Mouse (Mus musculus) intestine, embryonic 15.5 days (tissue): ENCODE measurements around the gene Flnc. TPM values are rescaled to one million over a fixed set of nuclear protein-coding genes. Genes with fewer than 3 reads are reported as not detected.
A peak's percentile ranks its signal among the peaks of the same experiment; 100 is the strongest.

Experiments
- ATAC-seq: fragments of 200-750 bp; cut with Nextera tagmentation; 2 replicates; pipeline ENCODE4 v1.8.0; 2017; ENCODE audit warnings: moderate TSS enrichment, moderate library complexity
- H3K27ac ChIP-seq: fragments of 300-500 bp; sonication (generic); 2 replicates; pipeline ENCODE4 v1.5.1; 2015; ENCODE audit warnings: mild to moderate bottlenecking, inconsistent platforms
- H3K27me3 ChIP-seq: fragments of 300-500 bp; sonication (generic); replicated peaks from 2 replicates; pipeline ENCODE4 v1.6.1; 2015; ENCODE audit warnings: inconsistent platforms
- H3K36me3 ChIP-seq: fragments of 300-500 bp; sonication (generic); 2 replicates; pipeline ENCODE4 v1.6.1; 2015; ENCODE audit warnings: inconsistent platforms
- H3K4me1 ChIP-seq: fragments of 300-500 bp; sonication (generic); replicated peaks from 2 replicates; pipeline ENCODE4 v1.6.1; 2015; ENCODE audit warnings: inconsistent platforms
- H3K4me2 ChIP-seq: fragments of 300-500 bp; sonication (generic); replicated peaks from 2 replicates; pipeline ENCODE4 v1.6.1; 2015; ENCODE audit warnings: mild to moderate bottlenecking, inconsistent platforms
- H3K4me3 ChIP-seq: fragments of 300-500 bp; sonication (generic); replicated peaks from 2 replicates; pipeline ENCODE4 v1.5.1; 2015; ENCODE audit warnings: inconsistent platforms
- H3K9ac ChIP-seq: fragments of 300-500 bp; sonication (generic); 2 replicates; pipeline ENCODE4 v1.6.1; 2015; ENCODE audit warnings: inconsistent platforms
- H3K9me3 ChIP-seq: fragments of 300-500 bp; sonication (generic); 2 replicates; pipeline ENCODE4 v1.6.1; 2016; ENCODE audit warnings: inconsistent platforms
- WGBS: fragments of 180-500 bp; shearing (Covaris S2); methylation state at CpG from one replicate; pipeline ENCODE4 v1.1.7; 2015; 5-methylcytosine and 5-hydroxymethylcytosine counted together
- polyA plus RNA-seq: library from polyadenylated mRNA; unstranded; fragments of >200 nt; fragmentation: Nextera tagmentation; extraction: Ambion mirVana; gene quantifications from 2 replicates; pipeline ENCODE4 v1.2.1, GENCODE M21; 2015

Gene Flnc
- polyA plus RNA-seq, 1 experiment from 2014 or later: 10.1 TPM

DNA sequence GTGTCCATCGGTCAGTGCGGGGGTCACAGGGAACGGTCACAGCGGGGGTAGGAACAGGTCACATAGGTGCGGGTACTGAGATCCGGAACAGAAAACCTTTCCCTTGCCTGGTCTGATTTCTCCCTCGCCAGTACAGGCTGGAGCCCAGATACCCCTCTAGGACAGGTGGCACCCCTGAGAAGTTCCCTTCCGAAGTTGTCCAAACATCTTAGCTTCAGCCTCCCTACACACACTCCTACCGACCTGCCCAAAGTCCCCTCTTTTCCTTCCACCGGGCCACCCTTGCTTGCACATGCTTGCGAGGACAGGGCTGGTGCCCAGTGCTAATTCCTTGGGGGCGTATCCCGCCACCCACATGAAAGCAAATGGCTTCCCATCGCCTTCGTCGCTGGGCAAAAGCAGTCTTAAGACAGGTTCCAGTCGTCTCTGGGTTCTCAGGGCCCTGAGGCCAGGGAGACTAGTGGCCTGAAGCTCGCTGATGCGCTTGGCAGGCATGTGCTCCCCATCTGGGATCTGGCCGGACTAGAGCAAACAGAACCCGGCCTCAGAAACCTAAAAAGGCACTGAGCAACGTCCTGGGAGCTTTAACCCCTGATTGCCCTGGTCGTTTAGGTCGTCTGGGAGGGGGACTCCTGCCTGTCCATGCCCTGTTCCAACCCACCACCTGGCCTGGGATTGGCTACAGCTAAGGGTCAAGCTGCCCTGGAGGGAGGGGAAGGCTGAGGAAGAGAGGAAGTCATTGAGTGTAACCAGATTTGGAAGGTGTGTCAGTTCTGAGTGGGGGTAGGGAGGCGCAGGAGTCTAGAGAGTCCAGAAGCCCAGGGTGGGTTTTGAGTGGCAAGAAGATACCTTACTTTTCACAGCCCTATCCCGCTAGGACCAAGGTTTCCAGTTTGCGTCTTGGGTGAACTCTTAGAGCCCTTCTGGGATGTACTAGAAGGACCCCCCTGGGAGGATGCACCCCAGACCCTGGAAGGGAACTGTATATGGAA lies 1.0 kb downstream of the Flnc start:
- Histone ChIP-seq H3K4me3 (peak overlapping the region; percentile 53), H3K4me2 (peak overlapping the region; percentile 70), H3K27ac (peak overlapping the region; percentile 86), H3K4me1 (peaks cover 21% of the 10 kb centered on the region), H3K9ac (peak overlapping the region; percentile 52), H3K36me3 (no peaks in the 10 kb centered on the region), H3K9me3 (no peaks in the 10 kb centered on the region), H3K27me3 (peaks cover 12% of the 10 kb centered on the region)
- ATAC-seq: peak; percentile 9; the same call in 1 of the 2 replicates
- WGBS: 5% methylated on average over 27 of the region's 27 CpGs

DNA sequence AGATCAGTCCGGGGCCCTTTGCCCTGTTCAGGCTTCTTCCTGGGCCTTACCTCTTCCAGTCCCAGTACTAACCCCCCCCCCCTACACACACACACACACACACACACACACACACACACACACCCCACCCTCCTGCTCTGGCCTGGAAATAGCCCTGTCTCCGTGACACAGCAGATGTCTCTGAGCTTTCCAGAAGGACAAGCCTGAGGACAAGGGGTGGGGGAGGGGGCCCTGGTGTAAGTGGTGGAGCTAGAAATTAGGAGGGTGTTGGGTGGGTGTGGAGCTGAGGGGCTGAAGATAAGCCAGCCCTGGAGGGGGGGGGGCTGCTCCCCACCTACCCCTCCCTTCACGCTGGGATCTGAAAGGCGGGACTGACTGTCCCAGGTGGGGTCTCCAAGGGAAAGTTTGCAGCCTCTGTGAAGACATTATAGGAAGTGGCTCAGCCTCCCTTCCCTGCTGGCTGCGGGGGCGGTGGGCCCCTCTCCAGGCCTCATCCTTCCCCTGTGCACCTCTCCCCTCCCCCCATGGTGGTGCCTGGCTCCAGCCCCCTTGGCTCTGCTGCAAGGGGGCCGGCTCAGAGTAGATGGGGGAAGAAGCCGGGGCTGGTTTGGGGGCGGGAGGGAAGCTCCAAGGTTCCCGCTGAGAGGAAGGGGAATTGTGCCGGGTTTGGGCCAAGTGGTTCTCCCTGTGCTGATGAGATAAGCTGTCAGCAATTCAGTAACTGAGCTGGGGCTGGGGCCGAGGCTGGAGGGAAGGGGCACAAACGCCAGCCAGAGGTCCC lies 2.0 kb downstream of the Flnc start:
- Histone ChIP-seq H3K27ac (peak overlapping the region; percentile 86), H3K4me1 (peaks cover 21% of the 10 kb centered on the region), H3K36me3 (no peaks in the 10 kb centered on the region), H3K27me3 (peaks cover 12% of the 10 kb centered on the region), H3K9ac (peak overlapping the region; percentile 52), H3K9me3 (no peaks in the 10 kb centered on the region), H3K4me3 (peak overlapping the region; percentile 53), H3K4me2 (peak overlapping the region; percentile 70)
- WGBS: 6% methylated on average over 13 of the region's 13 CpGs
- peak; percentile 71 for ATAC-seq

DNA sequence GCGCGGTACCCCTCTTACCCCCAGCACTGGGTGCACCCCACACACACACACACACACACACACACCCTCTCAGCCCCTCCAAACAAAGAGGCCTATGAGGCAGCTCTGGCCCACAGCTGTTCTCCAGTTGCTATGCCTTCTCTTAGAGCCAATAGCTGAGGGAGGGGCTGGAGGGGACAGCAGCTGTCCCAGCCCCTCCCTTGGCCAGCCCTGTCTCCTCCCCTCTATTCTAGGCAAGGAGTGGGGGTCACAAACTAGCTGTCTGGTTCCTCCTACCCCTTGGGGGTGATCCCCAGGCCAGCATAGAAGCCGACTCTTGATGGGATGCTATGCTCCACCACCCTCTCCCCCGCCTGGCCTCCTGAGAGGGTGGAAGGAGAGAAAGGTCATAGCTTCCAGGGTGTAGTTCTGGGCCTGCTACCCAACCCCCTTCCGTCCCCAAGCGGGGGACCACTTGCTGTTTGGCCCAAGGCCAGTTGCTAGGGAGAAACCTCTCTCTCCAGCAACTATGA lies 2.9 kb downstream of the Flnc start:
- Histone ChIP-seq H3K36me3 (0 out of 2 replicates have a peak, but pooled peaks cover 3% of the 10 kb centered on the region), H3K27ac (peak overlapping the region; percentile 86), H3K9me3 (no peaks in the 10 kb centered on the region), H3K4me3 (peak overlapping the region; percentile 53), H3K9ac (peak overlapping the region; percentile 52; the same call in 1 of the 2 replicates), H3K4me1 (peaks cover 21% of the 10 kb centered on the region), H3K4me2 (peak overlapping the region; percentile 70), H3K27me3 (peaks cover 12% of the 10 kb centered on the region)
- peak; percentile 63 for ATAC-seq
- 22% methylated on average over 6 of the region's 6 CpGs for WGBS

DNA sequence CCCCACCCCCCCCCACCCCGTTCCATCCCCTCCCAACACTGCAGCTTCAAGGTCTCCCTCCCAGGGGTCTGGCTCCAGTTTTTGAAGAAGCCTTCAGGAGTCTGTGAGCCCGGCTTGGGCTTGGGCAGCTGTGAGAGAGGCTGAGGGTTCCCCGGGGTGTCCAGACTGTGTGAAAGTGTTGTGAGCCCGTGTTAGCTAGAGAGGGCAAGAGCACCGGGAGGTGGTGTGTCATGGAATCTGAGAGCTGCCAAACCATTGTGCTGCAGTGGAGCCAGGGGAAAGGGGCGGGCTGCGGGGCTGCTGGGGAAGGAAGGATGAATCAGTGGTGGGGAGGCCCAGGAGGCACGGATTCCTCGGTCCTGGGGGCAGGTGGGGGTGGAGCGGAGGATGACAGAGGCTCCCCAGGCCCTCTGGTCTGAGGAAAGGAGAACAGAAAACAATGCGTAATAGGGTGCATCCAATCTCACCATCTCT lies 3.4 kb downstream of the Flnc start:
- ATAC-seq: no peak
- H3K27ac ChIP-seq: peak overlapping the region; percentile 86
- WGBS: 15% methylated on average over 11 of the region's 11 CpGs
- H3K27me3 ChIP-seq: peaks cover 12% of the 10 kb centered on the region
- H3K9ac ChIP-seq: no peak overlapping the region
- 0 out of 2 replicates have a peak, but pooled peaks cover 4% of the 10 kb centered on the region for H3K36me3 ChIP-seq
- peaks cover 21% of the 10 kb centered on the region for H3K4me1 ChIP-seq
- peak overlapping the region; percentile 53 for H3K4me3 ChIP-seq
- H3K4me2 ChIP-seq: peak overlapping the region; percentile 70
- H3K9me3 ChIP-seq: no peaks in the 10 kb centered on the region

DNA sequence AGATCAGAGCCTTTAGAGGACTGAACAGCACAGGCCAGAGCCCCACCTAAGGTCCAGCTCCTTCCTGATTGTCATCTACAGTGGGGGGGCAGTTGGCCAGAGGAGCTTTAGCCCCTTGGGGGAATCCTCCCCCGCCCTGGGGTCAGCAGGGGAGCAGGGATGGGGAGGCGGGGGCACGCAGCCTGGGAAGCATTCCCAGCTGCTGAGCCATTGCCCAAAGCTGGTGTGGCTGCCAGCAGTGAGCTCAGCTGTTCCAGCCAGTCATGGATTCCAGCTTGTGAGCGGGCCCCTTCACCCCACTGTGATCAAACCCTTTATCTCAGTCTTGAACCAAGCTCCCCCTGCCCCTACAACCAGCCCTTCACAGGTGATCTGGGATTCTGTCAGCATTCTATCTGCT lies 6.2 kb downstream of the Flnc start:
- H3K4me1 ChIP-seq: peaks cover 15% of the 10 kb centered on the region; the same call in 1 of the 2 replicates
- peaks cover under 1% of the 10 kb centered on the region; the same call in 1 of the 2 replicates for H3K27me3 ChIP-seq
- H3K4me3 ChIP-seq: no peak overlapping the region
- no peaks in the 10 kb centered on the region for H3K9me3 ChIP-seq
- H3K36me3 ChIP-seq: peaks cover 10% of the 10 kb centered on the region
- ATAC-seq: no peak
- no peak overlapping the region for H3K9ac ChIP-seq
- H3K27ac ChIP-seq: no peak overlapping the region
- 90% methylated on average over 4 of the region's 4 CpGs for WGBS
- H3K4me2 ChIP-seq: no peak overlapping the region

DNA sequence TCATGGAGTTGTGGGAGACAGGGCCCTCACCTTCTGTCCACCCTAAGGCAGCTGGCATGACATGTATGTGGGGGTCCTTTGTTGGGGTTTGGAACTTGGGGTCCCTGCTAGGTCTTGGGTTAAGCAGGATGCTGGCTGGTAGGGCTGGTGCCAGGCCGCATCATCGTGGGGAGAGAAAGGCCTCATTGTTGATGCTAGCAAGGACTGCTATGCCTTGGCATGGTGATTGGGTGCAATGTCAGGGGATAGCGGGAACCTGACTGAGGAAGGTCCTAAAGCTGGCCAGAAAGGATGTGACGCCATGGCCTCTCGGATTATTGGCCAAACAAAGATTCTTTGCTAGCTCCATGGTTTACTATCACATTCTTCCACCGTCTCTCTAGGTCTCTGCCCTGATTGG lies 6.7 kb downstream of the Flnc start:
- Histone ChIP-seq H3K4me2 (no peak overlapping the region), H3K4me1 (peaks cover 15% of the 10 kb centered on the region; the same call in 1 of the 2 replicates), H3K4me3 (no peak overlapping the region), H3K27ac (no peak overlapping the region), H3K36me3 (peaks cover 11% of the 10 kb centered on the region), H3K27me3 (no peaks in the 10 kb centered on the region), H3K9ac (no peak overlapping the region), H3K9me3 (no peaks in the 10 kb centered on the region)
- ATAC-seq: no peak
- 91% methylated on average over 6 of the region's 6 CpGs for WGBS

DNA sequence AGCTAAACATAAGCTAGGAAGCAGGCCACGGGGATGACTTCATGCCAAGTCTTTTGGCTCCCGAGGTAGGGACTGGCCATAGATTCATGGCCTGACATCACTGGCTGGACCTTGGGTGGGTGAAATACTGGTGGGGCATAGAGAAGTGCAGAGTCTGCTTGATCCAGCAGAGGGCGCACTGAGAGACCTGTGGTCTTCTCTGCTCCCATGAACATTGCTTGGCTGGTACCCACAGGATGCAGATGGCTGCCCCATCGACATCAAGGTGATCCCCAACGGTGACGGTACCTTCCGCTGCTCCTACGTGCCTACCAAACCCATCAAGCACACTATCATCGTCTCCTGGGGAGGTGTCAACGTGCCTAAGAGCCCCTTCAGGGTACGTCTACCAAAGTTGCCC lies 11.7 kb downstream of the Flnc start:
- H3K27me3 ChIP-seq: no peaks in the 10 kb centered on the region
- no peak overlapping the region for H3K4me2 ChIP-seq
- H3K4me3 ChIP-seq: no peak overlapping the region
- H3K27ac ChIP-seq: no peak overlapping the region
- 66% methylated on average over 11 of the region's 11 CpGs for WGBS
- H3K4me1 ChIP-seq: no peaks in the 10 kb centered on the region
- no peak overlapping the region for H3K9ac ChIP-seq
- peaks cover 19% of the 10 kb centered on the region for H3K36me3 ChIP-seq
- ATAC-seq: no peak
- no peaks in the 10 kb centered on the region for H3K9me3 ChIP-seq

DNA sequence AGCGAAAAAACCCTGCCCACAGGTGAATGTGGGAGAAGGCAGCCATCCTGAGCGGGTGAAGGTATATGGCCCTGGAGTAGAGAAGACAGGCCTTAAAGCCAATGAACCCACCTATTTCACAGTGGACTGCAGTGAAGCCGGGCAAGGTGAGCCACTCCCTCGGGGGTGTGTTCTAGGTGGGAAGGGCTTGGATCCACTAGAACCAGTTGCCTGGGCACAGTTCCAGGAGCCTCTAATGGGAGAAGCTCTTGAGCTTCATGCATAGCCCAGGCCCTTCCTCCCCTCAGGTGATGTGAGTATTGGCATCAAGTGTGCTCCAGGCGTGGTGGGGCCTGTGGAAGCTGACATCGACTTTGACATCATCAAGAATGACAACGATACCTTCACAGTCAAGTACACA lies 12.3 kb downstream of the Flnc start:
- Histone ChIP-seq H3K36me3 (peaks cover 19% of the 10 kb centered on the region), H3K4me2 (no peak overlapping the region), H3K9ac (no peak overlapping the region), H3K9me3 (no peaks in the 10 kb centered on the region), H3K4me1 (no peaks in the 10 kb centered on the region), H3K27ac (no peak overlapping the region), H3K27me3 (no peaks in the 10 kb centered on the region), H3K4me3 (no peak overlapping the region)
- ATAC-seq: no peak
- WGBS: 93% methylated on average over 7 of the region's 7 CpGs

DNA sequence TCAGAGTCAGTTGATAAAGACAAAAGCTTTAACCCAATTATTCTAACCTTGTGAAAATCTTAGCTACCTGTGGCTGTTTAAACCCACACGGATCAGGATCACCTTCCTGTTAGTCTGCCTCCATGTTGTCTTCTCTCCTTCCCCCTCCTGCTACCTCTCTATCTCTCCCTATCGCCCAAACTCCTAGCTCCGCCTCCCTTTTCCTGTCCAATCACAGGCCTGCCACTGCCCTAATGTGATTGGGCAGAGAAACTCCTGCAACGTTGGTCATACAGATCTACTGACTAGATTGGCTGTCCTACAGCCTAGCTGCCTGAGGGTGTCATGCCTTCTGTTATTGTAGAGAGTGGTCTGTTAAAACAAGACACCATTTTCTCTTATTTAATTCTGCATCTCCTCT lies 16.8 kb downstream of the Flnc start:
- Histone ChIP-seq H3K4me1 (no peaks in the 10 kb centered on the region), H3K27me3 (no peaks in the 10 kb centered on the region), H3K9ac (no peak overlapping the region), H3K9me3 (no peaks in the 10 kb centered on the region), H3K36me3 (peaks cover 14% of the 10 kb centered on the region), H3K4me2 (no peak overlapping the region), H3K27ac (no peak overlapping the region), H3K4me3 (no peak overlapping the region)
- WGBS: 28% methylated on average over 4 of the region's 4 CpGs
- ATAC-seq: no peak

DNA sequence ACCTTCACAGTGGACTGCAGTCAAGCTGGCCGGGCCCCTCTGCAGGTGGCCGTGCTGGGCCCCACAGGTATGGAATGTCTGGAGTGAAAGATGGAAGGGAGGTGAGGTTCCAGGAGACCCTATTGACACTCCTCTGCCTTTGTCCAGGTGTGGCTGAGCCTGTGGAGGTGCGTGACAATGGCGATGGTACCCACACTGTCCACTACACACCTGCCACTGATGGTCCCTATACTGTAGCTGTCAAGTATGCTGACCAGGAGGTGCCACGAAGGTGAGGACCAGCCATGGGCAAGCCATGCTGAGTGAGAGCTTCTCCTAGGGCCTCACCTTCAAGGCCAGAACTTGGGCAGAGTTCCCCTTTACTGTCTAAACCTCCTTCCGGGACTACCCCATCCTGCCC lies 17.6 kb downstream of the Flnc start:
- Histone ChIP-seq H3K9ac (no peak overlapping the region), H3K36me3 (peaks cover 17% of the 10 kb centered on the region), H3K9me3 (no peaks in the 10 kb centered on the region), H3K4me1 (no peaks in the 10 kb centered on the region), H3K27ac (no peak overlapping the region), H3K27me3 (no peaks in the 10 kb centered on the region), H3K4me3 (no peak overlapping the region), H3K4me2 (no peak overlapping the region)
- ATAC-seq: no peak
- WGBS: 93% methylated on average over 6 of the region's 6 CpGs

DNA sequence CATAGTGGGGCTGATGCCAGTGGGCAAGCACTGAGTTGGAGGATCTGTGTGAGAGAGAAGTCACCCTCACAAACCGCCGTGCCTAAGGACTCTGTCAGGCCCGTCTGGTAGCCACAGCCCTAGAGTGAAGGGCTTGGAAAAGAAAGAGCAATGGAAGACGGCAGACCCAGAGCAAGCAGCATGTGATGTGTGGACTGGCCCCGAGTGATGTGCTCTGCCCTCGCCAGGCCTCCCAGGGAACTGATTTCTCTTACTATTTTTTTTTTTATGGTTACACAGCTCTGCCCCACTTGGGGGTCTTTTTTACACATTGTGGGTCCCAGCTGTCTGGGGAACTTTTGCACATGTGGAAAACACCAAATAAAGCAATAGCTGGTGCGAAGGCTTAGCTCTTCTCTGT lies 28.4 kb downstream of the Flnc start:
- Histone ChIP-seq H3K9me3 (no peaks in the 10 kb centered on the region), H3K4me2 (no peak overlapping the region), H3K9ac (no peak overlapping the region), H3K36me3 (peaks cover 8% of the 10 kb centered on the region; the same call in 1 of the 2 replicates), H3K4me3 (no peak overlapping the region), H3K27me3 (no peaks in the 10 kb centered on the region), H3K4me1 (no peaks in the 10 kb centered on the region), H3K27ac (no peak overlapping the region)
- 50% methylated on average over 7 of the region's 7 CpGs for WGBS
- ATAC-seq: no peak

DNA sequence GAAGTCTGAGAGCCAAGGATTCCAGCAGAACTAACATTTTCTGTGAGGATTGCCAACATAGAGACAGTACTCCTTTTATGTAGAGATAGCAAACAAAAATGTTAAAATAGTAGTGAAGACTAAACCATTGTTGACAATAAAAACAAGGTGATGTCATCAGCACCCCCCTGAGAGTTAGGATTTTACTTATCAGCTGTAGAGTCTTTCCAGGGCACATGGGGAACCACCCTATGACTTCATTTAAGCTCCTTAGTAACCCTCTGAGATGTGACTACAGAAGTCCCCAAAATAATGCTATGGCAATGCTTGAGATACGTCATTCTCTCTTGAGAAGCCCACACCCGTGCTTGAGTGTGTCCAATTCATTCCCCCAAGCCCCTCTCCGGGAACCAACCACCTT lies 30.3 kb downstream of the Flnc start:
- no peak for ATAC-seq
- no peak overlapping the region for H3K4me3 ChIP-seq

More for the DNA sequence above, 30.3 kb downstream of the Flnc start:
- no peaks in the 10 kb centered on the region; the same call in 1 of the 2 replicates for H3K36me3 ChIP-seq
- H3K27ac ChIP-seq: no peak overlapping the region
- no peaks in the 10 kb centered on the region for H3K27me3 ChIP-seq
- no peaks in the 10 kb centered on the region for H3K9me3 ChIP-seq
- no peak overlapping the region for H3K9ac ChIP-seq
- no peak overlapping the region for H3K4me2 ChIP-seq
- 73% methylated on average over 3 of the region's 3 CpGs for WGBS
- H3K4me1 ChIP-seq: no peaks in the 10 kb centered on the region
